Mouse (Mus musculus): ENCODE data around the gene Narfl.
"Not testable (repeated sequence)": the region's sequence is repeated elsewhere in the genome, so short reads cannot be mapped to it uniquely, and the experiment has no call there.

Gene Narfl

GRCm38 (mm10) chr17:25773549-25774120 lies at the start of gene Narfl:
TSS of gene Narfl (plus strand) at chr17:25773776.
- DNase-seq (ENCODE audit: extremely low spot score, low spot score) = peak; percentile 99

GRCm38 (mm10) chr17:25723919-25724318 lies 49.7 kb upstream of the Narfl start:
- no peak for DNase-seq (ENCODE audit: extremely low spot score, low spot score)

GRCm38 (mm10) chr17:25725264-25725663 lies 48.3 kb upstream of the Narfl start:
- no peak for DNase-seq (ENCODE audit: extremely low spot score, low spot score)

- peak; percentile 95 for DNase-seq (ENCODE audit: extremely low spot score, low spot score)
Measured at GRCm38 (mm10) chr17:25727265-25728008, 46.1 kb upstream of the Narfl start, which contains the start of the genes Chtf18 and Rpusd1. TSS of gene Chtf18 (minus strand) at chr17:25727419. TSS of gene Rpusd1 (plus strand) at chr17:25727670.

- no peak for DNase-seq (ENCODE audit: extremely low spot score, low spot score)
Measured at GRCm38 (mm10) chr17:25728009-25728270, 45.6 kb upstream of the Narfl start.

- peak; percentile 90 for DNase-seq (ENCODE audit: extremely low spot score, low spot score)
Measured at GRCm38 (mm10) chr17:25732082-25732481, 41.5 kb upstream of the Narfl start.

GRCm38 (mm10) chr17:25735246-25735645 lies 38.3 kb upstream of the Narfl start:
- no peak for DNase-seq (ENCODE audit: extremely low spot score, low spot score)

- no peak for DNase-seq (ENCODE audit: extremely low spot score, low spot score)
Measured at GRCm38 (mm10) chr17:25735745-25736144, 37.8 kb upstream of the Narfl start, which contains the start of gene Mslnl. TSS of gene Mslnl (plus strand) at chr17:25736042.

GRCm38 (mm10) chr17:25738861-25739260 lies 34.7 kb upstream of the Narfl start:
- DNase-seq (ENCODE audit: extremely low spot score, low spot score) = no peak

GRCm38 (mm10) chr17:25741471-25741870 lies 32.1 kb upstream of the Narfl start:
- not testable (repeated sequence) for DNase-seq (ENCODE audit: extremely low spot score, low spot score)

GRCm38 (mm10) chr17:25743831-25744230 lies 29.7 kb upstream of the Narfl start:
- no peak for DNase-seq (ENCODE audit: extremely low spot score, low spot score)

- DNase-seq (ENCODE audit: extremely low spot score, low spot score) = no peak
Measured at GRCm38 (mm10) chr17:25744311-25744710, 29.3 kb upstream of the Narfl start.

GRCm38 (mm10) chr17:25748238-25748637 lies 25.3 kb upstream of the Narfl start:
- no peak for DNase-seq (ENCODE audit: extremely low spot score, low spot score)

- DNase-seq (ENCODE audit: extremely low spot score, low spot score) = no peak
Measured at GRCm38 (mm10) chr17:25749314-25749713, 24.3 kb upstream of the Narfl start.

- no peak for DNase-seq (ENCODE audit: extremely low spot score, low spot score)
Measured at GRCm38 (mm10) chr17:25751446-25751845, 22.1 kb upstream of the Narfl start.

- DNase-seq (ENCODE audit: extremely low spot score, low spot score) = no peak
Measured at GRCm38 (mm10) chr17:25754241-25754640, 19.3 kb upstream of the Narfl start, which contains the start of gene Msln. TSS of gene Msln (minus strand) at chr17:25754378.

- DNase-seq (ENCODE audit: extremely low spot score, low spot score) = no peak
Measured at GRCm38 (mm10) chr17:25755086-25755485, 18.5 kb upstream of the Narfl start.

GRCm38 (mm10) chr17:25755627-25756377 lies 17.8 kb upstream of the Narfl start:
- no peak for DNase-seq (ENCODE audit: extremely low spot score, low spot score)

- DNase-seq (ENCODE audit: extremely low spot score, low spot score) = no peak
Measured at GRCm38 (mm10) chr17:25756378-25757242, 17.0 kb upstream of the Narfl start.

GRCm38 (mm10) chr17:25757691-25758090 lies 15.9 kb upstream of the Narfl start:
- no peak for DNase-seq (ENCODE audit: extremely low spot score, low spot score)

GRCm38 (mm10) chr17:25760148-25760547 lies 13.4 kb upstream of the Narfl start:
- DNase-seq (ENCODE audit: extremely low spot score, low spot score) = no peak

Data from neural tube, embryonic 10.5 days (tissue).